Mouse (Mus musculus) brain, adult 10 weeks (tissue): ENCODE data around the gene Lhfp. TPM values are rescaled to one million over a fixed set of nuclear protein-coding genes. Genes with fewer than 3 reads are reported as not detected.

Experiments
- polyA plus RNA-seq: library from polyadenylated mRNA; stranded (reverse); fragments of 350-450 nt; fragmentation: Illumina TruSeq; extraction: RNeasy Lipid Tissue Mini Kit (QIAGEN cat#74804); gene quantifications from one replicate; pipeline ENCODE4 v1.2.3, GENCODE M21; 2015; ENCODE audit warnings: low read depth, low replicate concordance

Gene Lhfp
- polyA plus RNA-seq, result 32.3 TPM

DNA sequence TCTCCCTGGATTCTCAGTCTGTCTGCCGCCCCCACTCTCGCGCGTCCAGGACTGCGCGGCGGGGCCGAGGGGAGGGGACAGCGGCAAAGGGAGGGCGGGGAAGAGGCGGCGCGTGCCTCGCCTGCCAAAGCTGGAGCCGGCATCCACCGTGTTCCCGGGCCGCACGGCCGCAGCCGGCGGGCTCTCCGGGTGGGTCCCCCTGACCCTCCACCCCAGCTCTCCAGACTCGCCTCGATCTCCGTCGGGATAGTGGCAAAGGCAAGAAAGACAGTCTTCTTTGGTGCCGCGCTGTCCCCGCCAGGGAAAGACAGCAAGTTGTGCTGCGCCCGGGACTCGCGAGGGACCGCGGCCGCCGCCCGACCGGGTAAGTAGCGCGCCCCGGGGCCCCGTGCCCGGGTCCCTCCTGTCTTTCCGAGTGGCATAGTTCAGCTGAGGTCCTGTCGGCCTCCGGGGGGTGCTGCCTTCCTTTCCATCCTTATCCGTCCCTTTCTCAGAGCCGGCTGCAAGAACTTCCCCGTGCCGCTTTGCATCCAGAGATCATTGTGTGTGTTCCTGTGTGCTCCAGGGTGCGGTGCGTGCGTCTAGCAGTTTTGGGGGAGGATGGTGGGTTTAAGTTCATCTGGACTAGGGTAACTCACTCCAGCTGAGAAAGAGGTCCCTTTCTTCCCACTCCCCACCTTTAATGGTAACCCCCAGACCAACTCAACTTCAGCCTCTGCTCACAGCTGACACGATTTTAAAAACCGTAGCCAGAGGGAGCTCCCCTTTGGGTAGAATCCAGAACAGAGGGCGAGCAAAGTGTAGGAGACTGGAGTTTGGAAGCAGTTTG is at the start of gene Lhfp:
Lhfp (plus strand) TSS at position 118 of the 829 bp plus-strand sequence.

DNA sequence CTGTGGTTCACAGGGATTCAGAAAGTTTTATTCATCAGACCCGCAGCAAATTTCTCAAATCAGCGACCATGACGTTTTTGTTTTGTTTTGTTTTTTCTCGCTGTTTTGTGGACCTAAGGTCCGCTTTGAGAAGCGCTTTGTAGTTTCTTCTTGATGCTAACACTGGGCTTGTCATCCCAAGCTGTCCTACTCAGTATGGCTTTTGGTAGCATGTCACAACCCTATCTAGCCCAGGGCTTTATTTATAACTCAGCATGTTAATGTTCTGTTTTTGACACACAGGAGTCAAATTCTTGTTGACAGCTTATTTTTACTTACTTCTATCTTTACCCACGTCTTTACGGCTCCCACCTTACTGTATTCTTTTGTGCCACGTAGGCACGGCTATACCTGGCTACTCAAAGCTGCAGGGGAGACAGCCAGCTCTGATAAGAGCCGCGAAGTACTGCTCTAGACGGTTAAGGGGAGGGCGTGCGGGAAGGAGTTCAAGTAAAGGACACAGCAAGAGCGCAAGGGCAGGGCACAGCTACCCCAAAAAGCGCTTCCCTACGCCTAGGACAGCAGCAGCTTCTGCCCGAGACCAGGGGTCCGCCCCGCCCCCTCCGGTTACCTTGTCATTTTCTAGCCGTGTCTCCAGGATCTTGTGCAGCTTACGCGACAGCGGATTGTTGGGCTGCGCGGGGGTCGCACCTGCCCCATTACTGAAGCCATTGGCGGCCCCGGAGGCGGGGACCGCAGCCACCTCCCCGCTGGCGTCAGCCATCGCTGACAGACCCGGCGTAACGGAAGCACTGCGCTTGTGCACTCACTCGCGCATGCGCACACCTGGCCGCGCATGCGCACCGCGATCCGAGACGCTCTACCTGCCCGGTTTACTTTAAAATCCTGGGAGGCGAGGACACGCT is 24.6 kb upstream of the Lhfp start, which contains the start of gene Cog6:
Cog6 (minus strand) TSS at position 802 of the 905 bp plus-strand sequence.

Other genes starting within 250 kb of the Lhfp start
- 46.2 TPM for gene Cog6, start 24.3 kb upstream of the Lhfp start, polyA plus RNA-seq